ENCODE assay signal across 8 mouse cellular contexts in genomic region chr11:101173631-101174388, GRCm38 (mm10). TPM values are rescaled to one million over a fixed set of nuclear protein-coding genes. Genes with fewer than 3 reads are reported as not detected.
DNase-seq lines count a peak whose midpoint lies in the region; ATAC-seq lines count a peak whose summit lies in the region.

No protein-coding gene starts in this region.

- no peak overlapping the region for H3K27ac ChIP-seq in limb, embryonic 12.5 days
- H3K27ac ChIP-seq in midbrain, embryonic 11.5 days (ENCODE audit: low read depth, low read length) = no peak overlapping the region

- DNase-seq in left cerebral cortex, adult 18-20 months (ENCODE audit: low spot score in 2 of 2) = peak; percentile 57 to 64
- DNase-seq in left cerebral cortex, adult 8-10 months (ENCODE audit: low spot score in 2 of 2) = no peak
- DNase-seq in gastrocnemius, postnatal 25 days = peak; percentile 87
- DNase-seq in hindlimb bud, embryonic 11.5 days (ENCODE audit: extremely low spot score, low read depth, low spot score) = peak; percentile 73
- DNase-seq in midbrain, embryonic 11.5 days (ENCODE audit: low spot score, missing footprints) = peak; percentile 98
- peak; percentile 48 to 69 for DNase-seq in spleen, postnatal 14 days (ENCODE audit: low spot score in 2 of 2)

- no peaks in the 10 kb centered on the region for H3K36me3 ChIP-seq in limb, embryonic 12.5 days
- no peaks in the 10 kb centered on the region for H3K36me3 ChIP-seq in midbrain, embryonic 11.5 days (ENCODE audit: control insufficient read depth, insufficient read depth, low read length)

- peak overlapping the region; percentile 36 for H3K4me3 ChIP-seq in limb, embryonic 12.5 days (replicated peaks)
- peak overlapping the region; percentile 27 for H3K4me3 ChIP-seq in midbrain, embryonic 11.5 days (ENCODE audit: low read depth, low read length)

- WGBS in limb, embryonic 12.5 days = under 1% methylated on average over 61 of the region's 61 CpGs
- under 1% methylated on average over 61 of the region's 61 CpGs for WGBS in midbrain, embryonic 11.5 days

- peaks cover 67% of the 10 kb centered on the region for H3K4me1 ChIP-seq in limb, embryonic 12.5 days (replicated peaks)
- peaks cover 40% of the 10 kb centered on the region for H3K4me1 ChIP-seq in midbrain, embryonic 11.5 days (ENCODE audit: control insufficient read depth, insufficient read depth, low read length)

- no peaks in the 10 kb centered on the region for H3K9me3 ChIP-seq in limb, embryonic 12.5 days
- no peaks in the 10 kb centered on the region for H3K9me3 ChIP-seq in midbrain, embryonic 11.5 days (ENCODE audit: control insufficient read depth, low read length)

- peak; percentile 53 for ATAC-seq in common myeloid progenitor, adult 5-6 weeks (replicated peaks; ENCODE audit: low read depth, poor library complexity, severe bottlenecking)
- ATAC-seq in limb, embryonic 12.5 days (ENCODE audit: insufficient number of reproducible peaks, insufficient read depth, low FRiP score, low TSS enrichment, low read depth) = peak; percentile 52
- ATAC-seq in midbrain, embryonic 11.5 days (ENCODE audit: low FRiP score) = peak; percentile 70

- peak overlapping the region; percentile 71 for H3K4me2 ChIP-seq in limb, embryonic 12.5 days
- H3K4me2 ChIP-seq in midbrain, embryonic 11.5 days = peak overlapping the region; percentile 57

- peak overlapping the region; percentile 48; the same call in 1 of the 2 replicates for H3K9ac ChIP-seq in limb, embryonic 12.5 days (replicated peaks)
- H3K9ac ChIP-seq in midbrain, embryonic 11.5 days (ENCODE audit: low read length) = peak overlapping the region; percentile 20

- peaks cover 87% of the 10 kb centered on the region for H3K27me3 ChIP-seq in limb, embryonic 12.5 days
- peaks cover 76% of the 10 kb centered on the region for H3K27me3 ChIP-seq in midbrain, embryonic 11.5 days (ENCODE audit: control insufficient read depth, insufficient read depth, low read length)

RNA-seq across cellular contexts. Expression of gene Ccr10, which starts 1.4 kb away (rescaled TPM):
- under 1 TPM in 1 of 2 experiments, not detected in 1; 0.28 TPM for total RNA-seq in left cerebral cortex, adult 18-20 months (2021)
- under 1 TPM in 2 of 4 experiments, not detected in 2; 0.18 to 0.34 TPM for total RNA-seq in left cerebral cortex, adult 8-10 months (2022)
- not detected in 2 replicates for total RNA-seq in common myeloid progenitor, adult 5-6 weeks (2017)
- not detected for total RNA-seq in gastrocnemius, postnatal 25 days (2021)
- polyA plus RNA-seq in limb, embryonic 12.5 days (2016; fragmentation: Nextera tagmentation; extraction: Ambion mirVana) = 0.24 TPM in 1 of 2 replicates, not detected in the other
- not detected in 2 replicates for polyA plus RNA-seq in midbrain, embryonic 11.5 days (2014; fragmentation: Nextera tagmentation; extraction: Ambion mirVana)

RNA-seq across cellular contexts. Expression of gene Plekhh3, which starts 2.7 kb away (rescaled TPM):
- 10 to 100 TPM; 14.2 to 16.7 TPM for total RNA-seq in left cerebral cortex, adult 18-20 months (2021)
- 10 to 100 TPM; 13.5 to 15.9 (median 15.3) TPM for total RNA-seq in left cerebral cortex, adult 8-10 months (2022)
- total RNA-seq in common myeloid progenitor, adult 5-6 weeks (2017) = 0.15 and 0.32 TPM in 2 replicates
- total RNA-seq in gastrocnemius, postnatal 25 days (2021) = 10 to 100 TPM; 18.4 to 24.0 TPM
- 5.3 and 7.0 TPM in 2 replicates for polyA plus RNA-seq in limb, embryonic 12.5 days (2016; fragmentation: Nextera tagmentation; extraction: Ambion mirVana)
- 5.8 and 7.2 TPM in 2 replicates for polyA plus RNA-seq in midbrain, embryonic 11.5 days (2014; fragmentation: Nextera tagmentation; extraction: Ambion mirVana)

RNA-seq across cellular contexts. Expression of gene Cntnap1, which starts 3.5 kb away (rescaled TPM):
- 100 to 1,000 TPM; 158 to 160 TPM for total RNA-seq in left cerebral cortex, adult 18-20 months (2021)
- 100 to 1,000 TPM; 173 to 184 (median 176) TPM for total RNA-seq in left cerebral cortex, adult 8-10 months (2022)
- total RNA-seq in common myeloid progenitor, adult 5-6 weeks (2017) = 0.05 TPM in 2 replicates
- total RNA-seq in gastrocnemius, postnatal 25 days (2021) = 1 to 10 TPM in 1 of 2 experiments, under 1 TPM in 1; 0.99 to 2.2 TPM
- polyA plus RNA-seq in limb, embryonic 12.5 days (2016; fragmentation: Nextera tagmentation; extraction: Ambion mirVana) = 0.24 and 0.27 TPM in 2 replicates
- 0.30 and 0.32 TPM in 2 replicates for polyA plus RNA-seq in midbrain, embryonic 11.5 days (2014; fragmentation: Nextera tagmentation; extraction: Ambion mirVana)

RNA-seq across cellular contexts. Expression of gene Tubg2, which starts 18.1 kb away (rescaled TPM):
- total RNA-seq in left cerebral cortex, adult 18-20 months (2021) = 10 to 100 TPM; 48.6 to 54.5 TPM
- total RNA-seq in left cerebral cortex, adult 8-10 months (2022) = 10 to 100 TPM; 53.1 to 58.8 (median 56.7) TPM
- not detected in 2 replicates for total RNA-seq in common myeloid progenitor, adult 5-6 weeks (2017)
- 1 to 10 TPM; 2.7 to 2.8 TPM for total RNA-seq in gastrocnemius, postnatal 25 days (2021)
- 6.3 and 6.4 TPM in 2 replicates for polyA plus RNA-seq in limb, embryonic 12.5 days (2016; fragmentation: Nextera tagmentation; extraction: Ambion mirVana)
- 3.4 and 5.1 TPM in 2 replicates for polyA plus RNA-seq in midbrain, embryonic 11.5 days (2014; fragmentation: Nextera tagmentation; extraction: Ambion mirVana)

RNA-seq across cellular contexts. Expression of gene Ezh1, which starts 52.5 kb away (rescaled TPM):
- total RNA-seq in left cerebral cortex, adult 18-20 months (2021) = 10 to 100 TPM; 55.7 to 62.7 TPM
- 10 to 100 TPM; 62.4 to 63.9 (median 63.7) TPM for total RNA-seq in left cerebral cortex, adult 8-10 months (2022)
- 15.3 and 22.8 TPM in 2 replicates for total RNA-seq in common myeloid progenitor, adult 5-6 weeks (2017)
- total RNA-seq in gastrocnemius, postnatal 25 days (2021) = 10 to 100 TPM; 17.8 to 18.9 TPM
- 14.2 and 16.4 TPM in 2 replicates for polyA plus RNA-seq in limb, embryonic 12.5 days (2016; fragmentation: Nextera tagmentation; extraction: Ambion mirVana)
- 10.4 and 10.6 TPM in 2 replicates for polyA plus RNA-seq in midbrain, embryonic 11.5 days (2014; fragmentation: Nextera tagmentation; extraction: Ambion mirVana)

Comparison
In these comparisons a context has a peak if more than half of its experiments do, and no peak if none do; other contexts are left out.
1. DNase-seq: peak in left cerebral cortex, adult 18-20 months (2 of 2), gastrocnemius, postnatal 25 days (single experiment), hindlimb bud, embryonic 11.5 days (single experiment), midbrain, embryonic 11.5 days (single experiment) and spleen, postnatal 14 days (2 of 2); none in left cerebral cortex, adult 8-10 months (0 of 2).
2. RNA of gene Plekhh3, which starts 2.7 kb away (total RNA-seq): 18.4 to 24.0 TPM in gastrocnemius, postnatal 25 days, 14.2 to 16.7 TPM in left cerebral cortex, adult 18-20 months and 13.5 to 15.9 TPM in left cerebral cortex, adult 8-10 months; 0.15 to 0.32 TPM in common myeloid progenitor, adult 5-6 weeks; every median in the first group is over 10 times any median in the second.
3. RNA of gene Cntnap1, which starts 3.5 kb away (total RNA-seq): 173 to 184 TPM in left cerebral cortex, adult 8-10 months and 158 to 160 TPM in left cerebral cortex, adult 18-20 months; 0.99 to 2.2 TPM in gastrocnemius, postnatal 25 days and 0.05 TPM in common myeloid progenitor, adult 5-6 weeks; every median in the first group is over 10 times any median in the second.
4. Peak in every context shown above with its lines, with median percentiles within 50 percentile points of each other: ATAC-seq.